Mouse (Mus musculus): ENCODE results near the gene Dapp1. TPM values are rescaled to one million over a fixed set of nuclear protein-coding genes. Genes with fewer than 3 reads are reported as not detected.

Gene Dapp1
- total RNA-seq (2022), result 1 to 10 TPM; 5.3 to 8.4 (median 7.6) TPM

DNA sequence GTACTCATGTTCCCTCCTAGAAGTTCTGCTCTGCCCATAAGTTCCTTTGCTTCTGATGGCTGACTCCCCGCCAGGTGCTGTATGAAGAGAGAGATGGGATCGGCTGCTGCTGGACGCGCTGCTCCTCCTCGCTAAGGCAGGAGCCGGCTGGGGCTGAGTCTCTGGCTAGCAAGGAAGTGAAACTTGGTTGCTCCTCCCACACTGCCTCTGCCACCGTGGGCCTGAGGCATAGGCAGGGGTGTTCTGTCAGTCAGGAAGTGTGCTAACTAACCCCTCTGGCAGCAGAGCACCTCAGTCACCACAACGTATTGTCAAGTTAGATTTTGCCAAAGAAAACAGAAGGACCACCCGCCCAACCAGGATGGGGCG, at the start of gene Dapp1:
Dapp1 (minus strand) TSS at position 164 of the 369 bp plus-strand sequence.
- DNase-seq (ENCODE audit: low spot score in 2 of 2), result peak in 1 of 2 experiments; percentile 26

DNA sequence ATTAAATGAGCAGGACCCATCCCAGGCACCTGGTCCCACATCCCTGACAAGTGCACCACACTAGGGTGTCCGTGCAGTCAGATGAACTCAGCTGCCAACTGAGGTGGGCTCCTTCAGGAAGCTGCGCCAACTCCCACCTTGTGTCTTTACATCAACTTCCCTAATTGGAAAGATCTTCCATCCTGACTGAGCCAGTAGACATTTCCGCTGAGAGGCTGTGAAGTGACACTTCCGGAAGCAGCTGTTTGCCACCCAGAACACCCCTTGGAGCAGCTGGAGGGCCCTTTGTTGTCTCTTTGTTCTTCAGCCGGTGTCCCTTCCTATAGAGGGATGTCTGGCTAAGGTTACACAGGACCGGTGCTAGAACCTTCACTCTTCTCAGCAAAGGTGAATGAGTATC, 49.2 kb upstream of the Dapp1 start:
- DNase-seq (ENCODE audit: low spot score in 2 of 2), result no peak

DNA sequence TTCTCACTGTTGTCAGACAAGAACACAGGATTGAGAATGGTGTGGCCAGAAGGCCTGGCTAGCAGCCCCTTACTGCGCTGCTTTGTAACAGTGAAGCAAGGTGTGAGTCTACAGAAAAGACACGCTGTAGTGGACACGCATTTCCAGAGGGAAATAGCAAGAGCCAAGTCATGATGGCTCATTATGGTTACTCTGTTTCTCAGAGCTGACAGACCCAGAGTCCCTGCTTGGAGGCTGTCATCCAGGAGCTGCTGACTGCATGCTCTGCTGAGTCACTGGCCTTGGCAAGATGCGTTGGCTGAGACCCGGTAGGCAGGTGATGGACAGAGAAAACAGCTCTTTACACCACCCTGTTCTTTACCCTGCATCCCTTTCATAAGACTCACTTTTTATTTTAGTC, 48.0 kb upstream of the Dapp1 start:
- peak; percentile 12 to 14 for DNase-seq (ENCODE audit: low spot score in 2 of 2)

DNA sequence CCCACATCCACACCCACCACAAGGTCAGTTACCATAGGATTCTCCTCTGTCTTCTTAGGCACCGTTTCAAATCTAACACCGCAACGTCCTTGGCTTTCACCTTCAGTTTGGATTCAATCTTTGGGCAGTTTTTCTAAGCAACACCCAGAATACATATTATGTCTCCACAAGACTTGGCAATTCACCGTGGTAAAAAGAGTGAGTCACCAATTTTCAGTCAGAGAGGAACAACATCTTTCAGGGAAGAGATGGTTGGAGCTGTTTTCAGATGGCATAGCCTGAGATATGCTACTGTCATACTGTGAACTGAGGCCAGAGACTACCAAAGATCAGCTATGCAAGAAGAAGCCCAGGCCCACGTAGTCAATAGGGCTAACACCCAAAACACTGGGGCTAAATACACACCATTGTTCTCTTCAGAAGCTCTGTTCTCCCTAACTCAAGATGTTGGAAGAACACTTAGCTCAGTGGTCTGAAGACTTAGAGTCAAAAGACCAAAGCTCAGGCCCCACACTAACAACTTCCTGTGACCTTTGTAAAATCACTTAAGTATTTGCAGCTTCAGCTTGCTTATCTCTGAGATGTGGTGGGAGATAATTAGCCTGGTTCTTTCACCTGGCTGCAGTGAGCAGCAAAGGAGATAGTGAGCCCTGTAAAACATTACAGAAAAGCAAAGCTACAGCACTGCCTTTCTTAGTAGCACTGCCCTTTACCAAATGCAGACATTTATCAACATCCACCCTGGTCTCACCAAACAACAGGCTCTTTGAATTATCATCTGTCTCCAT, 46.4 kb upstream of the Dapp1 start:
- no peak for DNase-seq (ENCODE audit: low spot score in 2 of 2)

DNA sequence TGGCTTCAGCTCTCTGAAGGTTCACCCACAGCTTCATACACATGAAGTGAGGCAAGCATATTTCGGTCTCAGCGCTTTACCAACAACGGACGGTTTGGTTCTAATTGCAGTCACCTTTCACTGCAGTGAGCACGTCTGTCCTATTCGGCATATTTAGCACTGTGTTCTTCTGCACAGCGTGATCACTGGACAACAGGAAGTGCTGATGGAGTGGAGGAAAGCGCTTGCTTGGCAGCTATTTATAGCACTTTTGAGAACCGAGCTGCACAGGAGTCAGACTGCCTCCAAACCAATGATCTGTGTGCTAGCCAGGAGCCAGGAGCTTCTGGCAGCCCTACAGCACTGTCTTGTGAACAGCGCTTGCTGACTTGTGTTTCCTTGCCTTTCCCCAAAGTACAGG, 44.9 kb upstream of the Dapp1 start:
- peak; percentile 4 to 12 for DNase-seq (ENCODE audit: low spot score in 2 of 2)

DNA sequence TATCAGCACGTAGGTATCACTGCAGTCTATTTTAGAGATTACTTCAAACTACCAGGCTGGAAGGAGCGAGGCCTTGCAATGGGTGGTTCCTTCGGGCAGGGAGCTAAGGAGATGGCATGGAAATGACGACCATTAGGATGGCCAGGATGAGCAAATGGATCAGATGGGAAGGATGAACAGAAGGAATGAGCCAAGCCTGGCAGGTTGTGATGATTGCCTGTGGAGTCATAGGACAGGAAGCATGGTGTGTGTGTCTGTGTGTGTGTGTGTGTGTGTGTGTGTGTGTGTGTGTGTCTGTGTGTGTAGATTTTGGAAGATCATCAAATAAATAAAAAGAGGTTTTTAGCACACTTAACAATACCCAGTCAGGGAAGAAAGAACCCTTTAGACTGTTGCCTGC, 41.3 kb upstream of the Dapp1 start:
- DNase-seq (ENCODE audit: low spot score in 2 of 2), result no peak

DNA sequence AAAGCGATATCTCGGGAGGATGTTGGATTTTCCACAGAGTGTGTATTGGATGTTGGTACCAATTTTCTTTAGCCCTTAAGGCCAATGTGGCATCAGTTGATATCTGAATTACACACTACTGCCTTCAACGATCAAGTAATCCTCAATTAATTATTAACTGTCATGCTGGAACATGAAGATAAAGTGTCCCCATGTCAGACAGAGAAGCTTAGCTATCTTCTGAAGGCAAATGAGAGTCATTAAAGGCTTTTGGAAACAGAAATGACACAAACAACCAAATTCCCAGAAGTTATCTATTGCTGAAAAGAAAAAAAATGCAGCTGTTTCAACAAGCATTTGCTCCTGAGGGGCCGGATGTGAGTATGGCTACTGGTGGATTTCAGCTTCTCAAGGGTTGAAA, 40.7 kb upstream of the Dapp1 start:
- DNase-seq (ENCODE audit: low spot score in 2 of 2), result no peak

DNA sequence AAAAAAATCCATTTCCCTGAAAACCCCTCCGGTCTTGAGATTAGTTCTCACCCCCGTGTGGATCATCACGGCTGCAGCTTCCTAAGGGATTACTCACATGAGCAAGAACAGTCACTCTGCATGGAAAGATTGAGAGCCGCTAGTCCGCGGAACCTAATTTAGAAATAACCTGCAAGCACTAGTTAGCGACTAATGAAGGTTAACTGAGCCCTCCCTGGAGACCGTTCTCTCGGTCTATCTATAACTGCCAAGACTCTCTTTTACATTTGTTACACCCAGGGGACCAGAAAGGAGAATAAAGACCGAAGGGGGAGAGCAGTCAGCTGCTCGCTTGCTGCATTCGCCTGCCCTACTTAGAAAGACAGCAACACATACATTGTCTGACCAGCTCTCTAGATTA, 35.5 kb upstream of the Dapp1 start:
- no peak for DNase-seq (ENCODE audit: low spot score in 2 of 2)

DNA sequence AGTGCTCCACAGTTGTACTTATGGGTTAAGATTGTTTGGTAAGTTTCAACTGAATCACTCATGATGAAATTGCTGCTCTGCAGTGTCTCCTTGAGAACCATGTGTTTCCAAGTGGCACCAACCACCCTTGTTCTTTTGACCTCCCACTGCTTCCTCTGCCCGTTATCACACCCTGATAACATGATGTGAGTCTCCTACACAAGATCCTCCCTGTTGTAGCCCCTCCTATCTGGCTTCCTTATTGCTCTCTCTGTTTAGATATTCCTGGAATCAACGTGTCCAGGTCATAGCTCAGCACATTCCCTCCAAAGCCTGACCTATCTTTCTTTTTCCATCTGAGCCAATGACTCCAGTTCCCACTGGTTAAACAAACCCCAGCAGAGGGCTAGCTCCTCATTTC, 33.4 kb upstream of the Dapp1 start:
- DNase-seq (ENCODE audit: low spot score in 2 of 2), result no peak

DNA sequence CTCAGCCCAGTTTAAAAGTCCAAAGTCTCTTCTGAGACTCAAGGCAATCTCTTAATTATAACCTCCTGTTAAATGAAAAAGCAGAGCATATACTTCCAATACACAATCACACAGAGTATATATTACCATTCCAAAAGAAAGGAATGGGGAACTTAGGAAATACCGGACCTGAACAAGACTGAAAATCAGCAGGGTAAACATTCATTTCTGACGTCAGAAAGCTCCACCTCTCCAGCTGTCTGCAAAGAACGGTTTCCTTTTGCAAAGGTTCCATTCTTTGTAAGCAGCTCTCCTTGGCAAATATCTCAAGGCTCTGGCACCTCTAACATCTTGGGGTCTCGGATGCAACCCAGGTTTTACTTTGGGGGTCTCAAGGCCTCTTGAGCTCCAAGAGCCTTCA, 31.0 kb upstream of the Dapp1 start:
- DNase-seq (ENCODE audit: low spot score in 2 of 2), result no peak

DNA sequence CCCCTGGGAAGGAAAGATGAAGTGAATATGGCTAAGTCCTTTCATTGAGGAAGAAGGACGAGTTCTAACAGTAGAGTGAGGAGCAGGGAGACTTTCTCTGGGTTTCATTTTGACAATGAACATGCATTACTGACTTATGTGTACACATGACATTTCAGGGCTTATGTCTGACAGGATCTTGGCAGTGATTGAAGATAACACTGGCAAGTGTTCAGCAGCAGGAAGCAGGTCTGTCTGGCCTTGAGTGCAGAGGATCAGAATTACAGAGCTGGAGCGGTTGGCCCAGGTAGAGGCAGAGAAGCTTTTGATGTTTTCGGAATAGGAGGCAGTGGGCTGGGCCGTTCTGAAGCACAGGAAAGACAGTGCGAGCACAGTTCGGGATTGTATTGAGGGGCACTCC, 26.8 kb upstream of the Dapp1 start:
- no peak for DNase-seq (ENCODE audit: low spot score in 2 of 2)

DNA sequence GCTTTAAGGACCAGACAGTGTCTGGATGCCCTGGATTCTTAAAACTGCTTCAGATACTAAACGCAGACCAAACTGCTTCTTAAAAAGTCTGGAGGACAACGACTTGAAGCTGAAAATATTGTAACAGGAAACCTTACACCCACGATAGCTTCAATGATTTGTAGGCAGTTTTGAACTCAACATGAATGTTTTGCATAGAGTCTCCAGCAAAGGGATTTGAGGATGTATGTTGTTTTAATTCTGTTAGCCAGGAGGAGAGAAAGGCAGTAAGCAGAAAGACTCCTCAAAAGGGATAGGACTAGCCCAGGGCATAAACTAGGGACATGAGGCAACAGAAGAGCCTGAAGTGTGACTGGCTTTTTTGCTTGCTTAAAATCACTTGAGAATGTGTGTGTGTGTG, 25.6 kb upstream of the Dapp1 start:
- DNase-seq (ENCODE audit: low spot score in 2 of 2), result no peak

DNA sequence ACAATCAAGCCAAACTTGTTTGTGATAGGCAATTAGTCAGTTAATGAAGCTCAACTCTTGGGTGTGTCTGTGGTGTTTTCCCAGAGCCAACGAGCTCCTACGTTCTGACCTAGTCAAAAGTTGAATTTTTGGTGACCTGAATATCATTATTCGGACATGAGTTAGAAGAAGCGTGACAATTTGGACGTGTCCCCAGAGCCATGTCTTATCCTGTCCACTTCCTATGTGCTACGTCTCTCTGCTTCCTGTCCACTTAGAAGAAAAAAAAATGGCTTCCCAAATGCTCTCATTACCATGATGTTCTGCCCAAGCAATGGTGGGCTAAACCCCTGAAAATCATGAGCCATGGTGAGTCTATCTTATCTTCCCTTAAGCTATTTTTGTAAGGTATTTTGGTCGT, 21.9 kb upstream of the Dapp1 start:
- DNase-seq (ENCODE audit: low spot score in 2 of 2), result no peak

DNA sequence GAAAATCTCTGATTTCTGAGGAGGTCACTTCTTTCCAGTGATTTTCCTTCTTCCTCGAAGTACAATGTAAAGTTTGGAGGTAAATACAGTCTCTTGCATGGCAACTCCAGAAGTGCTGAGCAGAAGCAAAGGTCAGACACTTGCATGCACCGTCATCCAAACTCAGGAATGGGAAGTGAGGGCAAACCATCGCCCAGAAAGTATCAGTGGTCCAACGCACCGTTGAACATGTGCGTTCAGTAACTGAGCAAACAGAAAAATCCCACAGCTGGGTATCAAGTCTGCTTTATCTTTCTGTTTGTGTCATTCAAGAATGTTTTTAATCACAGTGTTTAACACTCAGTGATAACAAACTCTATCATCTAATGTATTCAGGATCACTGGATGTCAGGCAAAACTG, 21.2 kb upstream of the Dapp1 start:
- no peak for DNase-seq (ENCODE audit: low spot score in 2 of 2)

DNA sequence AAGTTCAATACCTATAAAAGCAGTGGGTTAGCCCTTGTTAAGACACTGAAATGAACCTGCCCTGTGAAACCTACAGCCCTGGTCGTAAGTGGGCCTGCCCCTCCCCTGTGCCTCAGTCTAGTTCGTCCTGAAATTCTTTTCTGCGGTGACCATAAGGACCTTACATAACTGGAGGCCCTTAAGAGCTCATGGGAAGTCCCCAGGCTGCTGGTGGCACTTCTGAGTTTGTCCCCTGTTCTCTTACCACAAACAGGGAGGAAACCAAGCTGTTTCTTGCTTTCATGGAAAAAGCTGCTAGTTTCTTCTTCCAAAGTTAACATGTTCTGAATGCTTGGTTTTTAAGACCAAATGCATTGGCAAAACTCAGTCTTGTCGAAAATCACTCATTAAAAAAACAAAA, 20.5 kb upstream of the Dapp1 start:
- no peak for DNase-seq (ENCODE audit: low spot score in 2 of 2)

DNA sequence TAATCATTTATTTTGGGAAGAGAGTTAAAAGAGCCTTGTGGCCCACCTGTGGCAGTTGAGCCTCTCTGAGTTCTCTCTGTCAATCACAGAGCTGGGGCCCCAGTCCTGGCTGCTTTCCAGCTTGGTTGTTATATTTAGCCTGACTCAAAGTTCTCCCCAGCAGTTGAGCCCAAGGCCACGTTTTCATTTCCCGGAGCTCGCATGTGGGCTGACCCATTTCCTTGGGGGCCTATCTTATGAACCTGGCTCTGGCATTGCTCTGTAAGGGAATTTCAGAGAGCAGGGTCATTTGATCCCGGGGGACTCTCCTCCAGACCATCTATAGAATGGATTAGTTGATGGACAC, 19.4 kb upstream of the Dapp1 start:
- DNase-seq (ENCODE audit: low spot score in 2 of 2), result no peak

DNA sequence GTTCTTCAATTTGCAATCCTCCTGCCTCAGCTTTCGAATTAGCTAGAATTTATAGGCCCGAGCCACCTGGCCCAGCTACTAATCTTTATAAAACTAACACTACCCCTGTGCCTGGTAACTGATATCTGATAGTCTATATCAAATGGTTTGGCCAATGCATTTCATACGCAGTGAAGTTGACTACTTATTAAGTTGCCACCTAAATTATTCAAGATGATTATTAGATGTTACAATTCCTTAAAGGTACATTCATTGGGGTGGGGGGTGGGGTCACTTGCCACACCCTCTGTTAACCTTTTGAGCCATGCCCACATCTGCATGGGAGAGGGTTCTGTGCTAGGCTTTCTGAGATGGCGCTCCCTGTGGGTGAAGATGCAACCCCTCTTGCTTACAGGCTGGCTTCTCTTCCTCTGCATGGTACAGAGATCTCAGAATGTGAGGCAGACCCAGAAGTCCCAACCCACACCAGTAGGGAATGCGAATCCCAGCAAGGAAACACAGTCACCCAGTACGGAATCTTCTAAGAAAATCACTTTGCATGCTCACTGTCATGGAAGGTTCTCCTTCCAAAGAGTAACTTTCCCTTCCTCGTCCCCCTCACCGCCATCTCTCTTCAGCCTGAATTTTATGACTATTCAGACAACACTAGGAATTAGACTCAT, 18.8 kb upstream of the Dapp1 start:
- no peak for DNase-seq (ENCODE audit: low spot score in 2 of 2)

DNA sequence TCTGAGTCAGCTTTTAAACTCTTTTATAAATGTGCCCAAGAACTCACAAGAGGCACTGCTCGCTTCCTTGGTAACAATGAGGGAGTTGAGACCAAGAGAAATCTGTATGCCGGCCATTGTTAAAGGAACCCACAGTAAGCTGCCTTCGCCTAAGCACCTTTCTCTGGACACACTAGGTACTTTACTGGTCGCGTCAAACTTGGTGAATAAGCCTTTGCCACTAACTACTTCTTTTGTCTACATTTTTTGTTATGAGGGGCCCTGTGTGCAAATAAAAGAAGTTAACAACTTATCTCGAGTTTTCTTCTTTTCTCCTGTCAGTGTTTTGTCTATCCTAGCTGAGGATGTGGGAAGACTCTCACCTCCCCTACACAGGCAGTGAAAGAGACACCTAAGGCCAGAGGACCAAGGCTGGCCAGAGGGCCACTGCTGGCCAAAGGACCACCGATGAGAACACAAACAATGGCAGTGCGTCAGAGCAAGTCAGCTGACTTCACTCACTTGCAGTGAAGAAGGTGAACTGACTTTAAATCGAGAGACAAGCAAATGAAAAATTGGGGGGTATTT, 18.0 kb upstream of the Dapp1 start:
- no peak for DNase-seq (ENCODE audit: low spot score in 2 of 2)

DNA sequence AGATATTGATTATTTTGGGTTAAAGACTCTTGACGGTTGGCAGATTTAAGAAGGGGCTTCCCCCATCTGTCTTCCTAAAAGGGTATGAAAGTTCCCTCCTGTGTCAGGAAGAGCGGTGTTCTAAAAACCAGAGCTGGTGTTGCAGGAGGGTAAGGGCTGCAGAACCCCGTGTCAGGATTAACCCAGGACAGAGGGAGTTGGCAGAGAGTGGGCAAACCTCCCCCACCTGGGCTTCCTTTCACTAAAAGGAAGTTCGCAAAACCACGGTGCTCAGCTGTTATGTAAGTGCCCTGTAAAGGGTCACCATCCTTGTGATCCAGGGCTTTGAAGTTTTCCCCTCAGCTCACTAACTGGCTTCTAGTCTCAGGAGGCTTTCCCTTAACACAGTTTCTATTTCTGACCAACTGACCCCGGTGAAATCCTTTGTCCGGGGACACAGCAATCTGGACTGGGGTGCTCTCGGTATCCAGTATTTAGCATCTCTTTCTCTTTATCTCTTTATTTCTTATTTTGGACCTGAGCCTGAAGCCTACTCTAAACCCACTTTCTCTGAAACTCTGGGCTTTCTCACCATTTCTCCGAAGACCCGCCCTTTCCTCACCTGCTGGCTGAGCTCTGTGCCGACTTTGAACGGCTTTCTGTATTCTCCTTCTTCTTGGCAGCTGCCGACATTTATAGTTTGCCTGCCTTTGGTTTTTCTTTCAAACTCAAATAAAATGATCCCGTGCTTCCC, 17.3 kb upstream of the Dapp1 start:
- DNase-seq (ENCODE audit: low spot score in 2 of 2), result no peak

DNA sequence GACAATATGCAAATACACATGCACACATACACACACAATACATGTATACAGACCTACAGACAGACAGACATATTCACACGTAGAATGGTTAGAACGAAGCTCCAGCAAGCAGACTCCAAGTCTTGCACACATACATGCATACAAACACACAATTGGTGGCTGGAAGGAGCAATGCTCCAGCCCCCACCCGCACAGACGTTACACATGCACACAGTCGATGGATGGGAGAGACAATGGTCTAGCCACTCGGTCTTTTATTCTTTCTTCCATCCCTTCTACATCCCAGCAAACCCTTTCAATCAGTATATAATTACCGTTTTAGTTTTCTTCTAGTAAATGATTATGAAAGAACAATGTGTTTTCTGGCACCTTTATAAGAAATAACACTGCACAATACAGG, 14.1 kb upstream of the Dapp1 start:
- DNase-seq (ENCODE audit: low spot score in 2 of 2), result no peak

DNA sequence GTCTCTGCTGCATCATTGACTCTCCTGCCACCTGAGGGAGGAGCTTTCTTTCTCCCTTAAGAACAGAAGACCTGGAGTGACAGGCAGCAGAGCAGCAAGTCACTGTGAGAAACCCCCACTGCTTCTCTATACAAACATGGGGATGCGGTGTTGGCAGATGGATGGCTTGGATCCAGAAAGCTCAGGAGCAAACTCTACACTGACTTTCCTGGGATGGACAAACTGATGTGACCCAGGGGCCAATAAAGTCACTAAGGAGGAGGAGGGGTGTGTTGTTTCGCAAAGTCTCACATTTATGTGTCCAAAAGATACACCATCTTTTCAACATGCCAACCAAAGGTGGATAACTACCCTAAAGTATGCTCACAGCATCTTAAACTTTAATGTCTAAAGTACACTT, 12.9 kb upstream of the Dapp1 start:
- DNase-seq (ENCODE audit: low spot score in 2 of 2), result no peak

DNA sequence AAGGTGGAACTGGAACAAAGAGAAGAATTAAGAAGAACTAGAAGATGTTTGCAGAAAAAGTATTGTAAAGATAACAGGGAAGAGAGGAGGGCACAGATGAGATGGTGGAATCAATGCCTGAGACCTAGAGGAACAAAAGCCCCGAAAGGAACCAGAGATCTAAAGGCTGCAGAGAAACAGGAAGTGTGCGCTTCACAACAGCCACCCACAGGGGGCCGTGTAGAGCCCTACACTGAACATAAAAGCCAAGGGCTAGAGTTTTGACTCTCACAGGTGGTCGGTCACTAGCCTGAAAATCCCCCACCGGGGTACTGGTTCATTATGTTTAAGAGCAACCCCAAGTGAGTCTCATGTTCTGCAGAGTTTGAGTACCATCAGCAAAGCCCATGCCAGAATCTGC, 11.0 kb upstream of the Dapp1 start:
- no peak for DNase-seq (ENCODE audit: low spot score in 2 of 2)
